Mouse (Mus musculus) T-helper 2 cell (primary cell): Measurements from ENCODE around the gene Bmpr1a.

Experiments used
- in situ Hi-C: fragments of 300-600 bp; cut with MboI, MseI; formaldehyde crosslinking; loops from one replicate; pipeline ENCODE4 v1.15.1; 2025; ENCODE audit warnings: high pct_unique_total_duplicates

The Bmpr1a gene

DNA sequence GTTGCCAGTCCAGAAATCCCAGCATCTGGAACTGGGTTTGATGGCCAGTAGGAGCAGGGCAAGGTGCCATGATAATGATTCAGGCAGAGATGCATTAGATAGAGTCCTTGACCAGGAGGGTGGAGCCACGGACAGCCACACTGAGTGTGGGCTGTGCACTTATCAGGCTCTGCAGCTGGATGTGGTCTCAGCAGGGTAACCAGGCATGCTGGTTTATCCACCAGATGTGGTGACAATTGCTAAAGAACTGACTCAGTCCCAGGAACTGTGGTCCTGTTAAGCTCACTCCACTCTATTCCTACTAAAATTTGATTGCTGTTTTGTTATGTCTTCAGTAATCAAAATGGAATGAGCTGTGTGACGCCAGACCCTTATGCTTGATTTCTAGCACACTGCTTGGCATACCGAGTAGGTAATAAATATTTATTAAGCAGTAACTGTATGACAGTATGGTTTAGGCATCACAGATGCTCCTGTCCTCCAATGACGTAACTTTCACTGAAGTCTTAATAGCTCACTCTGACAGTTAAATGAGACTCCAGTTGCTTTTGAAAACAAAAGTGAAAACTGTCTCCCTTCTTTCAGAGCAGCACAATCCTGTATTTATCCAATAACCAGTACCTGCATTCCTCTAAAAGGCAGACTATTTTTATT, 5.2 kb upstream of the Bmpr1a start:
- in situ Hi-C loops, result loop anchor here (10.0 kb wide), 1 partner anchor 1054 kb away; no protein-coding TSS in a partner anchor

DNA sequence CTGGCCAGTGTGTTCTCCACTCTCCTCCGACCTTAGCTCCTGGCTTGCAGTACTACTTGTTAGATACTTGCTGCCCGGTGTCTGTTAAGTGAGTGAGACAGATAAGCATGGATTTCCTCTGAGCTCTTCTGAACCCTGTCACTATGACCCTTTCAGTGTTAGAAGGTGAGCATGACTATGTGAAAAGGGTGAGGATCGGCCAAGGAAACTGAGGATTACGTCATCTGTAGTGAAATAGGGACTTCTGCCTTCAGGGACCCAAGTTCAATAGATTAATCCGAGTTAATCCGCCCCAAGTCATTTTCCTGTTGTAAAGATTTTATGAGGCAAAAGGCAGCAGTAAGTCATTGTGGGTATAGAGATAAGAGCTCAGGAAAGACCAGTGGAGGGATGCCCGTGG, 2.2 kb upstream of the Bmpr1a start:
- in situ Hi-C loops, result loop anchor here (10.0 kb wide), 1 partner anchor 1051 kb away; no protein-coding TSS in a partner anchor

DNA sequence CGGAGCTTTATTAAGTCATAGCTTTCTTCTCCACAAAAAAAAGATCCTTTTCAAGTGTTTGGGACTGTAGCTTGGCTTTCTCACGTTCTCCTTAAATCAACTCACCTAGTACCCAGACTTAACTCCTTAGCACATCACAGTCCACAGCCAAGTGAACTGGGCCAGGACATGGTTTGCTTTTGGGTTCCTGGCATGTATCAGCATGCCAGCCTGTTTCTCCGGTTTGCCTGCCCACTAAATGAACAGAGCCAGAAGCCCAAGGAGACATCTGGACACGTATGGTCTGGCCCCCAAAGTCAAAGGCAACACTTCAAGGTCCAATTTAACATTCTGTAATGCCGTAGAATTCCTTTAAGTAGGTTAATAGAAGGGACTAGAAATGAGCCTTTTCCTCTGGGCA, 1.2 kb upstream of the Bmpr1a start:
- in situ Hi-C loops, result loop anchor here (10.0 kb wide), 1 partner anchor 1050 kb away; no protein-coding TSS in a partner anchor

DNA sequence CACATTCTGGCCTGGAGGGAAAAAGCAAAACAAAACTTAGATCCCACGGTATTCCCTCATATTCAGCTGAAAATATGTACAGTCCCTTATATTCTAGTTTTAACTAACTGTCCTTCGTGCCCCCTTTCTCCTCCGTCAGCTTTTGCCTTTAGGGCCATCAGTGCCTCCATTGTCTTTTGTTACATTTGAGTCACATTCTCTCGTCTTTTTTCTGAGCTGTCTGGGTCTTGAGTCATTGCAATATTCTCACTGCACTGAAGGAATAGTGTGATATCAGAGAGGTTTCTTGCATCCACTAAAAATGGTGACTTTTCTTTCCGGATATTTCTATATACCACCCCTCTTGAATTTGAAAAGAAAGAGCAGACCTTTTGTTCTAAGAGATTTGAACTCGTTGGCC, 618 bp upstream of the Bmpr1a start:
- in situ Hi-C loops, result loop anchor here (10.0 kb wide), 1 partner anchor 1049 kb away; no protein-coding TSS in a partner anchor

DNA sequence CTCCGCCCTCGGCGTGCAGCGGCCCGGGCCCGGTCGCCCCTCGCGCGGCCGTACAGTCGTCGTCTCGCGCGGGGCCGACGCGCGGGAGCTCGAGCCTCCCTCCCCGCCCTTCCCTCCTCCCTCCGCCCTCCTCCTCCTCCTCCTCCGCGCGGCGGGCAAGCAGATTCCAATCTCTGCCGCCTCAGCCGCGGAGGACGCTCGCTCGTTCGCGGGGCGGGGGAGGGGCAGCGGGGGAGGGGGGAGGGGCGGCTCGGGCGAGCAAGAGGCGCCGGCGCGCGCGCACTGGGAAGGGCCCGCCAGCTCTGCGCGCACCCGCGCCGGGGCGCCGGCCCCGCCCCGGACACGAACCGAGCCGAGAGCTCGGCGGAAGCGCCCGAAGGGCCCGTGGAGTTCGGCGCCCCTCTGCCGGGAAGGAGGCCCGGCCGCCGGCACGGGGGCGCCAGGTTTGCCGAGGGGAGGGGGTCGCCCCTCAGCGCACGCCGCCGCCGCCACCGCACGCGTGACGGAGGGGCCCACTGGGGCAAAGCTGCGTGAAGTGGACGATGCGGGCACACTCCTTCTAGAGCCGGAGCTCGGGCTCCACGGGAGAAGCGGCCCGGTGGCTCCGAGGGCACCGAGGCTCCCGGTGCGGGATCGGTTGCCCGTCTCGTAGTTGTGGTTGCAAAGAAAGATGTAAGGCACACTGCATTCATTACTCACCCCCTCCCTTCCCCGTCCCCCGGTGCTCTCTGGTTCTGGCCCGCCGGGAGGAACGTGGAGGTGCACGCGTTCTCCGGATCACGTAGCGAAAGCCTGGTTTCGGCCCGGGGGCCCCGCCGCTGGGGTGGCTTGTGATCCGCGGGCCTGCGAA, 441 bp downstream of the Bmpr1a start:
- in situ Hi-C loops, result loop anchor here (10.0 kb wide), 1 partner anchor 1048 kb away; no protein-coding TSS in a partner anchor

DNA sequence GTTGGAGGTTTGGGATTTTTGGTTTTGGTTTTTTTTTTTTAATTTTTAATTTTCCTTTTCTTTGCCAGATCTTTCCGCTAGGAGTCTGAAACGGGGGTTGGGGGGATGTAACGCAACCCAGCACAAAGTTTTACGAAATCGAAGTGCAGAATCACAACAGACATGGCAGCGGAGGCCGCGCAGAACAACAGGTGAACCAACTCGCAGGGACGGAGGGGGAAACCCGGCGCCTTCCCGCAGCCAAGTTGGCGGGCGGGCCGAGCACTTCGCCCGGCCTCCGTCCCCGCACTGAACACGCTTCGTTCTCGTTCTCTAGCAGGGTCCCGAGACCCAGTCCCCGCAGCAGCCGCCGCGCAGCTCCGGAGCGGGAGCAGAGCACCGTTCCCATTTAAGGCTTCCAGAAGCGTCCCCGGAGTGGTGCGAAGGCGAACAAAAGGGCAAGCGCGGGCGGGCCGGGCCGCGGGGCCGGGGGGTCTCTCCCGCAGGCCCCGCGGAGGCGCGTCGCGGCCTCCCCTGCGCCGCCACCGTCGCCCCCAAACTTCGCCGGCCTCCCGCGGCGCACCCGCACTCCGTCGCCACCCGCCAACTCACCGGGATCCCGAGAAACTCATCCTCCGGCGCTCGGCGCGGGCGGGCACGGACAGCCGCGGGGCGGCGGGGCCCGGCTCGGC, 1.2 kb downstream of the Bmpr1a start:
- in situ Hi-C loops, result loop anchor here (10.0 kb wide), 1 partner anchor 1047 kb away; no protein-coding TSS in a partner anchor

DNA sequence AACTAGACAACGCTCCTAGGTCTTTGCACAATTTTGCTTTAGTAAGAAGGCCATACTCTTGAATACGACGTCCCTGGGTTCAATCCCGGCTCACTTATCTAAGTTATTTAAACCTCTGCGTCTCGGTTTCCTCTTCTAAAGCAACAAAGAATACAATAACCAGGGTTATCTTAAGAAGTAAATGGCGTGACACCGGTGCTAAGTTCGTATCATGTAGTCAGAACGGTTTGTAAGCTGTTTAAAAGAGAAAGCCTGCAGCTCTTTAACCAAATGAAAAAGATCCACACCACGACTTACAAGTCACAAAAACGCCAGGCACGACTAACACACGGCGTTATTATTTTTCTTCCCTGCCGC, 1.7 kb downstream of the Bmpr1a start:
- in situ Hi-C loops, result loop anchor here (10.0 kb wide), 1 partner anchor 1047 kb away; no protein-coding TSS in a partner anchor

DNA sequence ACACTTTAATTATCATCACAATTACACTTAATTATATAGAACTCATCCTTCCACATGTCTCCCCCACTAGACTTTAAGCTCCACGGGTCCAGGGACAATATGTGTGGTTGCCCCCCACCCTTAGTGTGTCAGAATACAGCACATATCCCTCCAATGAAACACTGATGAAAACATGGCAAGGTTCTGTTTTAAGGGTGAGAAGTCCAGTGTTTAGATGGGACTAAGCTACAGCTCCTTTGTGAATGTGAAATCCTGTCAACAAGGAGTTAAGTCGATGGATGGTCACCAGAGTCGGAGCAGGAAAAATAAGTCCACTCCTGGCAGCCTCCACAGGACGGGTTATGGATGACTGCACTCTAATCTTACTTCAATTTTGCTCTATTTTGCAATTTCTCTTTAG, 2.8 kb downstream of the Bmpr1a start:
- in situ Hi-C loops, result loop anchor here (10.0 kb wide), 1 partner anchor 1046 kb away; no protein-coding TSS in a partner anchor

DNA sequence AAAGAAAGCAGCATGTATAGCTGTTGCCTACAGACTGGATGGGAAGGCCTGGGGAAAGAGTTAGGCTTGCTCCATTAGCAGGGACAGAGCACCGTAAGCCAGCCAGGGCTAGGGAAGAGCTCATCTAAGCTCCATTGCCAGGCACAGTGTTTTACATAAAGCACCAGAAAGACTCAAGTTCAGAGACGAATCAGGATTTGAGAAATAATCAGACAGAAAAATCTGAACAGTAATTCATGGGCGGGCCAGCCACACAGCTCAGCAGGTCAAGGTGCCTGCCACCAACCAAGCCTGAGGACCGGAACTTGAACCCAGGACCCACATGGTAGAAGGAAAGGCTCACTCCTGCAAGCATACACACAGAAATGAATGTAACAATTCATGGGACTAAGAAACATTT, 3.5 kb downstream of the Bmpr1a start:
- in situ Hi-C loops, result loop anchor here (10.0 kb wide), 1 partner anchor 1045 kb away; no protein-coding TSS in a partner anchor

DNA sequence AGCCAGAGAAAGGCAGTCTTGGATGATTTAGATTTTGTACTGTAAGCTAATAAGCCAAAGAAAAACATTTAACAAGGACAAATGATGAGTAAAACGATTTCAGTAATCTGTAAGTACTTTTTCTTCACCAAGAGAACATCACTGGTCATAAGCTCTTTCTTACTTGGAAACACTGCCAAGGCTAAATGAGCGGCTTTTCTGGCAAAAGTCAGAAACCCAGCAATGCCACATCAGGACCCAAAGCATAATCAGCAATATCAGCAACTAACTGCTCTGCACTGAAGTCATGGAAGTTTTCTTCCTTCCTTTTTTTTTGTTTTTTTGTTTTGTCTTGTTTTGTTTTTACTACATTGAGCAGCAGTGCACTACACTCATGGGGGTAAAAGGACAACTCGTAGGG, 5.8 kb downstream of the Bmpr1a start:
- in situ Hi-C loops, result no loop called here

DNA sequence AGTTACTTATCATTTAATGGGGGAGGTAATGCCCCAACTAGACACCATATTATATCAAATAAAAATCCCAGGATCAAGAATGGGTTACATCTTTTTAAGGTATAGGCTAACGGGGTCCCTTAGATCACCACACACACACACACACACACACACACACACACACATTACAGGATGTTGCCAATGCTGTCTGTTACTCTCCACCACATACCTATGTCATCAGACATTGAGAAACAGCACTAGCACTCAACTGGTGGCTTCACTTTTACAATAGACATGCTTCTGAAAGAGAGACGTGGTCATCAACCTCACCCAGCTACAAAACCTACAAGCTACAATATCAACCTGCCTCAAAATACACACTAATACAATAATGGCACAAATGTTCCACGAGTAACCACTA, 9.5 kb downstream of the Bmpr1a start:
- in situ Hi-C loops, result no loop called here

DNA sequence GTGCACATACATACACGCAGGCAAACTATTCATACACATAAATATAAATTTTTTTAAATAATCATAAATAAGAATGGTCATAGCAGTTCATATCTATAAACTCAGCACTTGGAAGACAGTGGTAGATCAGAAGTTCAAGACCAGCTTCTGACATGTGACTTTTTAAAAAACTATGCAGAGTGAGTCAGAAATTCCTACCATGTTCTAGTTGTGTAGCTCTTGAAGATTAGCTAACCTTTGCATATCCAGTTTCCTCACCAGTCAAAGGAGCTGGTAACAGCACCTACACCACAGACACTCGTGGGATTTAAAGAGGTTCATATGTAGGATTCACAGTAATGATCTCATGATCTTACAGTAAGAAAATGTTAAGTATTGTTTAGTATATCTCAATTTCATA, 10.5 kb downstream of the Bmpr1a start:
- in situ Hi-C loops, result no loop called here

DNA sequence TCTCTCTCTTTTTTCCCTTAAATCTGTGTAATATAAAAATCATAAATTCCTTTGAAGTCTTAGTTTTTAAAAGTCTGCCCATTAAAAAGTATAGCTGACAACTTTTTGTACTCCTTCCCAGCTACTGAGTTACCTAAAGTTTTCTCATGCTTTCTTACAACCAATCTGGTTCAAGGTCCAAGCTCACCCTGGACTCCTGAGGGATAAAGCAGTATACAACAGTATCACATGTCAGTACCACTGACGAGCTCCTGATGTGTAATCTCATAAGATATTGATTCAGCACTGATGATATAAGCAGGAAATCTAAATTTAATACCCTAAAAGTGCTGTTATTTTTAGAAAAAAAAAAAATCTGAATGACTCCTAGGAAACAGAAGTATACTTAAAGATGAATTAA, 12.2 kb downstream of the Bmpr1a start:
- in situ Hi-C loops, result no loop called here

DNA sequence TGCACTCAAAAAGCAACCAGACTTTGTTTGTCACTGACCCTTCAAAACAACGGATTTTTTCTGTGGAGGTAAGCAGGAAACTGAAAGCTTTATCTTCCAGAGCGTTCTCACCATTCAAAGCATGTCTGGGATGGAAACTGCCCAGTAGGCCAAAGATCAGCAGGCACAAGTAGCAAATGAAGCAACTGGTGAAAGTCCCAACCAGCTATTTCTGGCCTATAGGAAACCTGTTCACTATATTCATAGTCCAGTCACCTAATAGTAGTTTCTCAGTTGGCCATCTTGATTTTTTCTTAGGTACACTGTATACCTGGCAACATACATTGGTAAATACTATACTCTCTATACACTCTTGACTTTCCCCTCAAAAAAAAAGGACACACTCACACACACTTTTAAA, 13.2 kb downstream of the Bmpr1a start:
- in situ Hi-C loops, result no loop called here

DNA sequence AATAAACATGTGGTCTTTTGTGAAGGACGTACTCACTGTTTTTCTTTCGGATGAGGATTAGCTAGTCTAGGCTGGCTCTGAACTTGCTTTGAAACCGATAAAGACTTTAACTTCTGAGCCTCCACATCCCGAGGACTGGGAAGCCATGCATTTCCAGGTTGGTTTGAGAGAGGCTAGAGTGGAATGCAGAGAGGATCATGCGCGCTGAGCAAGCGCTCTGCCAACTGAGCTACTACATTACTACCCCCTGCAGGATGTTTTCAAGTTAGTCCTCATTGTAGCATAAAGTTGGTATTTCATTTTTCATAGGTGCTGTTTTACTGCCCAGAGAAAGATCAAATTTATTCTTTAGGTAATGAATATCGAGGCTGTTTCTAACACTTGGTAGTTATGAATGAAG, 17.0 kb downstream of the Bmpr1a start:
- in situ Hi-C loops, result no loop called here

DNA sequence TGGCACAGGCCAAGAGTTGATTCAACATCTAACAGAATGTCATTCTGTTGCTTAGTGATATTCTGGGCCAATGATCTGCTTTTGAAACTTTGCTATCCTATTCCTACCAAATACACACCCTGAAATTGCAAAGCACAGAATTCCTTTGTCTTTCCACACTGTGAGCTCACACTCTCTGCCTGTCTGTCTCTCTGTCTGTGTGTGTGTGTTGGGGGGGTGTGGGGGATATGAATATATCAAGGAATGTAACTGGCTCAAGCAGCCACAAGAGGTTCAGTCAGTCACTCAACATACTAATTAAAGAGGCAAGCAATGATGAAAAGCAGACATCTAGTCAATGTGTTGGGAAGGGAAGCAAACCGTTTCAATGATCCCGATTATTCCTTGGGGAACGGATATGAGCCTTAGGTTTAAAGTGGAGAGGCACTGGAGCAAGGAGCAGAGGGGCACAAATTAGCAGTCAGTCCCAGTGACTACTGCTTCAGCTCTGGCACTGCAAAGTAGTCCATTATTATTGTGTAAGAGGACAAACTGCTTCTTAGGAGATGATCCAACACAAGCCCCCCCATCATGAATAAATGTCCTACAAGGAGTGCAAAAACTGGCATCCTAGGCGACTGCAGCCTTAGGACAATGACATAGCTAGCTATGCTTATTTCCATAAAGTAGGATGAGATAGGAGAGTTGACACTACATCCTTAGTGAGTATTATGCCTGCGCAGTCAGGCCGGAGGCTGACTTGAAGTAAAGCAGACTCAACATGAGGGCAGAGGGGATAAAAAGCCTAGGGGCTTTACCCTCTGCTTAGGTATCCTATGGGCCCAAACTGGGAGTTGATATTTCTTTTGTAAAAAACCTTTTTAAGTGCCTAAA, 19.4 kb downstream of the Bmpr1a start:
- in situ Hi-C loops, result no loop called here

DNA sequence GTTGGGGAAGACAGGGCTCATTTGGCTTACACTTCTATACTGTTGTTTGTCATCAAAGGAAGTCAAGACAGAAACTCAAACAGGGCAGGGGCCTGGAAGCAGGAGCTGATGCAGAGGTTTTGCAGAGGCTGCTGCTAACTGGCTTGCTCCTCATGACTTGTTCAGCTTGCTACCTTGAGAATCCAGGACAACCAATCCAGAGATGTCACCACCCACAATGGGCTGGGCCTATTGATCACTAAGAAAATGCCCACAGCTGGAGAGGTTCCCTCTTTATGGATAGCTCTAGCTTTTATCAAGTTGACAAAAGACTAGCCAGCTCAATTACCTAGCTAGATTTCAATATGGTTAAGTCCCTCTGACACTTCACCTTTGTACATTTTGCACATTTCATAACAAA, 31.6 kb downstream of the Bmpr1a start:
- in situ Hi-C loops, result loop anchor here (25.0 kb wide), 1 partner anchor 1709 kb away; no protein-coding TSS in a partner anchor

DNA sequence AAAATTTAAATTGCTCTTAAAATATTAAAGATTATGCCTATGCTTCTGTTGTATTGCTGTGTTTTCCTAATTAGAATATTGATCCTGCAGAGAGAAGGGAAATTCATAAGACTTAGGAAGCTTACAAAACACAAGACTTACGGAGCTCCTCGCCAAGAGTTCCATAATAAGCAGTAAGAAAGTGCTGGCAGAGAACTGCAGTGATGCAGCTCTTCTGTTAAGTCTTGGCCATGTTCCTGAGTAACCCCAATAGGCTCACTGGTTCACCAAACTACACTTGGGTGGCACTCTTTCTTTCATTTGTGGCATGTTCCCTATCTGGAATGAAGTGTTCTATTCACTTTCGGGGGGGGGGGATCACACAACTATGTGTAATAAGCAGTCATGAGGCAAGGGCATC, 36.9 kb downstream of the Bmpr1a start:
- in situ Hi-C loops, result loop anchor here (25.0 kb wide), 1 partner anchor 1704 kb away; no protein-coding TSS in a partner anchor

DNA sequence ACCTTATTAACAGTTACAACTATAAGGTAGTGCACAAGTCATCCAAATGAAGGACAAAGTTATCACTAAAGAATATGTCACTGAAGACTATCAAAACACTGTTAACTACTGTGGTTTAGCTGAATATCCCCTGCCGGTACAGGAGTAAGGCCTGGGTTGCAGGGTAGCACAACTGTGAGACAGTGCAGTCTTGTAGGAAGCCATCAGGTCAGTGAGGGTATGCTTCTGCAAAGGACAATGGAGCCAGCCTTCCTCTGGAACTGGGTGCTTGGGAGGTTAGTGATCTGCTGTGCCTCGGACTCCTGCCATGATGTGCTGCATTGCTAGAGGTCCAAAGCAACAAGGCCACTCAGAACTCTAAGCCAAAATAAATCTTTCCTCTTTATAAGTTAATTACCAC, 43.8 kb downstream of the Bmpr1a start:
- in situ Hi-C loops, result loop anchor here (25.0 kb wide), 1 partner anchor 1697 kb away; no protein-coding TSS in a partner anchor

DNA sequence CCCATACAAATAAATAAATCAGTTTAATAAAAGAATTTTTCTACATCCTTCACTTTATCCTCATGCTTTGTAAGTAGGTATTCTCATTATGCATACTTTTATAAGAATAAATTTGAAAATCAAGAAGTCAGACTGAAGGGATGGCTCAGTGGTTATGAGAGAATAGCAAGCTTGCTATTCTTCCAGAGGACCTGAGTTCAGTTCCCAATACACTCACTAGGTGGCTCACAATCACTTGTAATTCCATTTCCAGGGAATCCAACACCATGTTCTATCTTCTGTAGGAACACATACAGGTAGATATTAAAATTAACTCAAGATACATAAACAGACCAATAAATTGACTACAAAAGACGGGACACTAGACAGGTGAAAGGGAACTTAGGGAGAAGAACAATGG, 44.3 kb downstream of the Bmpr1a start:
- in situ Hi-C loops, result loop anchor here (25.0 kb wide), 1 partner anchor 1697 kb away; no protein-coding TSS in a partner anchor

DNA sequence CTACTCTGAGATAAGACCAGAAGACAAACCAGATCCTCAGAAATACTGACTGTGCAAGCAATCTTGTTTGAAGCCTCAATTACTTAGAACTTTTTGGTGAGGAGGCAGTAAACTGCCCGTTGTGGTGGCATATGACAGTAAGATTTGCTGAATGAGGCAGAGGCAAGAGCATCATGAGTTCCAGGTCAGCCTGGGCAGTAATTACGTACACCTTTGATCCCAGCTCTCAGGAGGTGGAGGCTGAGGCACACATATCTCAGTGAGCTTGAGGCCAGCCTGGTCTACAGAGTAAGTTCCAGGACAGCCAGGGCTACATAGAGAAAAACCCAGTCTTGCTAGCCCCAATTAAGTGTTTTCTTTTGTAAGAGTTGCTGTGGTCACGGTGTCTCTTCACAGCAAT, 48.9 kb downstream of the Bmpr1a start:
- in situ Hi-C loops, result loop anchor here (25.0 kb wide), 1 partner anchor 1692 kb away; no protein-coding TSS in a partner anchor
